Mouse (Mus musculus) midbrain, postnatal 0 days (tissue): ENCODE results near the gene Hist1h2bk. TPM values are rescaled to one million over a fixed set of nuclear protein-coding genes. Genes with fewer than 3 reads are reported as not detected.

ENCODE experiments used
- ATAC-seq: fragments of 200-750 bp; cut with Nextera tagmentation; 2 replicates; pipeline ENCODE4 v1.8.0; 2017; ENCODE audit warnings: moderate number of reproducible peaks, mild to moderate bottlenecking, moderate TSS enrichment, moderate library complexity; ENCODE audit not compliant: low FRiP score
- DNase-seq: peaks from one replicate; pipeline ENCODE4 v3.0.0-alpha.2; 2015; ENCODE audit warnings: low spot score
- H3K27ac ChIP-seq: fragments of 300-500 bp; sonication (generic); 2 replicates; pipeline ENCODE4 v1.5.1; 2014; ENCODE audit warnings: low read depth, mild to moderate bottlenecking, low read length, mixed read lengths
- H3K27me3 ChIP-seq: fragments of 300-500 bp; sonication (generic); 2 replicates; pipeline ENCODE4 v1.6.1; 2014; ENCODE audit warnings: low read length, control low read depth, mixed read lengths; ENCODE audit not compliant: insufficient read depth
- H3K36me3 ChIP-seq: fragments of 300-500 bp; sonication (generic); 2 replicates; pipeline ENCODE4 v1.6.1; 2014; ENCODE audit warnings: low read length, control low read depth, mixed read lengths; ENCODE audit not compliant: insufficient read depth
- H3K4me1 ChIP-seq: fragments of 300-500 bp; sonication (generic); 2 replicates; pipeline ENCODE4 v1.6.1; 2014; ENCODE audit warnings: mild to moderate bottlenecking, control low read depth, antibody characterized with exemption, low read length, mixed read lengths; ENCODE audit not compliant: insufficient read depth
- H3K4me2 ChIP-seq: fragments of 300-500 bp; sonication (generic); 2 replicates; pipeline ENCODE4 v1.6.1; 2014; ENCODE audit warnings: low read depth, mild to moderate bottlenecking, low read length, mixed read lengths; ENCODE audit not compliant: poor library complexity, severe bottlenecking
- H3K4me3 ChIP-seq: fragments of 300-500 bp; sonication (generic); 2 replicates; pipeline ENCODE4 v1.5.1; 2014; ENCODE audit warnings: low read depth, mild to moderate bottlenecking, low read length, moderate library complexity
- H3K9ac ChIP-seq: fragments of 300-500 bp; sonication (generic); replicated peaks from 2 replicates; pipeline ENCODE4 v1.6.1; 2014; ENCODE audit warnings: mild to moderate bottlenecking, low read length, moderate library complexity, mixed read lengths; ENCODE audit not compliant: poor library complexity, severe bottlenecking
- H3K9me3 ChIP-seq: fragments of 300-500 bp; sonication (generic); 2 replicates; pipeline ENCODE4 v1.6.1; 2016; ENCODE audit warnings: low read length, control low read depth
- CTCF ChIP-seq: IDR thresholded peaks from 2 replicates; pipeline ENCODE4 v1.5.1; 2016; ENCODE audit warnings: antibody characterized with exemption, mild to moderate bottlenecking
- WGBS: fragments of 180-500 bp; shearing (Covaris S2); extraction: QIAGEN DNeasy Blood & Tissue Kit; methylation state at CpG from one replicate; pipeline ENCODE4 v1.1.7; 2014; 5-methylcytosine and 5-hydroxymethylcytosine counted together
- polyA plus RNA-seq: library from polyadenylated mRNA; unstranded; fragments of >200 nt; fragmentation: Nextera tagmentation; extraction: Ambion mirVana; gene quantifications from 2 replicates; pipeline ENCODE4 v1.2.1, GENCODE M21; 2015
- total RNA-seq: library from RNA; depleted of rRNA; stranded (reverse); fragments of >200 nt; gene quantifications from 2 replicates; pipeline ENCODE4 v1.2.3, GENCODE M21; 2014

The Hist1h2bk gene
- total and polyA plus RNA-seq, 2 experiments from 2014 or later: 321 TPM; not detected in 1

- DNase-seq (no peak), ATAC-seq (no peak)
- 63% methylated on average over 2 of the region's 2 CpGs for WGBS
- Histone ChIP-seq H3K9me3 (no peaks in the 10 kb centered on the region), H3K4me1 (peaks cover 6% of the 10 kb centered on the region; the same call in 1 of the 2 replicates), H3K4me3 (no peak overlapping the region), H3K27me3 (no peaks in the 10 kb centered on the region), H3K9ac (no peak overlapping the region), H3K36me3 (no peaks in the 10 kb centered on the region), H3K4me2 (no peak overlapping the region), H3K27ac (no peak overlapping the region)
- TF ChIP-seq CTCF: no peak
Observed at GRCm38 (mm10) chr13:22045311-22045710, 9.6 kb downstream of the Hist1h2bk start.

GRCm38 (mm10) chr13:22049041-22049440 is 13.4 kb downstream of the Hist1h2bk start:
- Histone ChIP-seq H3K9ac (no peak overlapping the region), H3K9me3 (no peaks in the 10 kb centered on the region), H3K4me3 (no peak overlapping the region), H3K27ac (no peak overlapping the region), H3K4me2 (no peak overlapping the region), H3K4me1 (no peaks in the 10 kb centered on the region), H3K27me3 (no peaks in the 10 kb centered on the region), H3K36me3 (no peaks in the 10 kb centered on the region)
- ATAC-seq: no peak
- TF ChIP-seq CTCF: no peak
- DNase-seq: no peak
- WGBS: 86% methylated on average over 2 of the region's 2 CpGs

- Histone ChIP-seq H3K9me3 (no peaks in the 10 kb centered on the region), H3K27me3 (no peaks in the 10 kb centered on the region), H3K27ac (peak overlapping the region; percentile 86), H3K9ac (peak overlapping the region; percentile 54), H3K4me1 (no peaks in the 10 kb centered on the region), H3K4me2 (peak overlapping the region; percentile 60), H3K36me3 (no peaks in the 10 kb centered on the region), H3K4me3 (peak overlapping the region; percentile 55)
- no peak for TF ChIP-seq CTCF
- 2% methylated on average over 14 of the region's 14 CpGs for WGBS
- peak; percentile 41 for ATAC-seq
- DNase-seq: peak; percentile 74
Observed at GRCm38 (mm10) chr13:22049737-22050440, 14.2 kb downstream of the Hist1h2bk start.

- no peaks in the 10 kb centered on the region for H3K9me3 ChIP-seq
- peak; percentile 81 for TF ChIP-seq CTCF
- WGBS: under 1% methylated on average over 52 of the region's 52 CpGs
- no peaks in the 10 kb centered on the region for H3K4me1 ChIP-seq
- DNase-seq (peak; percentile 91), ATAC-seq (peak; percentile 96)
- H3K27ac ChIP-seq: peak overlapping the region; percentile 86
- H3K9ac ChIP-seq: peak overlapping the region; percentile 69
- H3K4me2 ChIP-seq: peak overlapping the region; percentile 60
- H3K36me3 ChIP-seq: no peaks in the 10 kb centered on the region
- H3K27me3 ChIP-seq: no peaks in the 10 kb centered on the region
- peak overlapping the region; percentile 55 for H3K4me3 ChIP-seq
Observed at GRCm38 (mm10) chr13:22050591-22051522, 15.2 kb downstream of the Hist1h2bk start.

- no peaks in the 10 kb centered on the region for H3K27me3 ChIP-seq
- TF ChIP-seq CTCF: no peak
- 0 out of 2 replicates have a peak, but pooled peaks have one; percentile 14 for ATAC-seq
- H3K9me3 ChIP-seq: no peaks in the 10 kb centered on the region
- peak overlapping the region; percentile 60 for H3K4me2 ChIP-seq
- WGBS: 16% methylated on average over 5 of the region's 5 CpGs
- peak overlapping the region; percentile 86 for H3K27ac ChIP-seq
- H3K36me3 ChIP-seq: no peaks in the 10 kb centered on the region
- no peaks in the 10 kb centered on the region for H3K4me1 ChIP-seq
- peak overlapping the region; percentile 69 for H3K9ac ChIP-seq
- no peak for DNase-seq
- H3K4me3 ChIP-seq: peak overlapping the region; percentile 55
Observed at GRCm38 (mm10) chr13:22051523-22051859, 15.8 kb downstream of the Hist1h2bk start.

GRCm38 (mm10) chr13:22053754-22054153 is 18.1 kb downstream of the Hist1h2bk start:
- Histone ChIP-seq H3K36me3 (no peaks in the 10 kb centered on the region), H3K9ac (no peak overlapping the region), H3K27ac (no peak overlapping the region), H3K4me2 (no peak overlapping the region), H3K9me3 (no peaks in the 10 kb centered on the region), H3K27me3 (no peaks in the 10 kb centered on the region), H3K4me1 (no peaks in the 10 kb centered on the region), H3K4me3 (no peak overlapping the region)
- WGBS: 98% methylated on average over 1 of the region's 1 CpGs
- DNase-seq: no peak
- TF ChIP-seq CTCF: no peak
- ATAC-seq: no peak
